ENCODE assay signal across 8 mouse cellular contexts in genomic region chr13:95616512-95616911, GRCm38 (mm10). TPM values are rescaled to one million over a fixed set of nuclear protein-coding genes. Genes with fewer than 3 reads are reported as not detected.
DNase-seq lines count a peak whose midpoint lies in the region; ATAC-seq and TF ChIP-seq lines count a peak whose summit lies in the region.

No protein-coding gene starts in this region.

- peak overlapping the region; percentile 65 for H3K4me3 ChIP-seq in heart, adult 2 months
- peak overlapping the region; percentile 81 for H3K4me3 ChIP-seq in embryonic facial prominence, embryonic 12.5 days
- H3K4me3 ChIP-seq in hindbrain, postnatal 0 days (ENCODE audit: low read length) = peak overlapping the region; percentile 72
- peak overlapping the region; percentile 67 for H3K4me3 ChIP-seq in midbrain, embryonic 15.5 days

- intact Hi-C loops in heart, adult 2 months (cut with DNase I) = no loop called here
- intact Hi-C loops in heart, postnatal 36 days (cut with DNase I) = no loop called here

- no peaks in the 10 kb centered on the region for H3K27me3 ChIP-seq in heart, adult 2 months (ENCODE audit: control insufficient read depth, insufficient read depth, low read length)
- H3K27me3 ChIP-seq in embryonic facial prominence, embryonic 12.5 days = no peaks in the 10 kb centered on the region
- H3K27me3 ChIP-seq in hindbrain, postnatal 0 days (ENCODE audit: insufficient read depth, low read length) = no peaks in the 10 kb centered on the region
- H3K27me3 ChIP-seq in midbrain, embryonic 15.5 days (replicated peaks) = no peaks in the 10 kb centered on the region

- H3K27ac ChIP-seq in heart, adult 2 months = peak overlapping the region; percentile 90
- peak overlapping the region; percentile 52; the same call in 1 of the 2 replicates for H3K27ac ChIP-seq in embryonic facial prominence, embryonic 12.5 days
- no peak overlapping the region for H3K27ac ChIP-seq in hindbrain, postnatal 0 days
- H3K27ac ChIP-seq in midbrain, embryonic 15.5 days = no peak overlapping the region

- no peak for TF ChIP-seq CTCF in heart, adult 2 months (IDR thresholded peaks at IDR 0.05)
- TF ChIP-seq CTCF in hindbrain, postnatal 0 days (IDR thresholded peaks at IDR 0.05; ENCODE audit: low read depth) = no peak

- DNase-seq in heart, adult 2 months = peak in 1 of 2 experiments; percentile 26
- DNase-seq in heart, postnatal 36 days = no peak
- no peak for DNase-seq in hindbrain, postnatal 0 days (ENCODE audit: low spot score)
- DNase-seq in gastrocnemius, postnatal 4 days (ENCODE audit: low spot score in 2 of 2) = no peak
- DNase-seq in T-cell, adult 2 months (ENCODE audit: low spot score) = no peak

- TF ChIP-seq EP300 in heart, adult 2 months (IDR thresholded peaks at IDR 0.05; ENCODE audit: insufficient read depth, low read depth, low read length) = no peak

- TF ChIP-seq POLR2A in heart, adult 2 months (IDR thresholded peaks at IDR 0.05; ENCODE audit: insufficient read depth, low read depth, low read length) = no peak

- peaks cover 9% of the 10 kb centered on the region for H3K4me1 ChIP-seq in heart, adult 2 months (ENCODE audit: control insufficient read depth, insufficient read depth, low read length)
- H3K4me1 ChIP-seq in embryonic facial prominence, embryonic 12.5 days = peaks cover 23% of the 10 kb centered on the region
- H3K4me1 ChIP-seq in hindbrain, postnatal 0 days (ENCODE audit: insufficient read depth, low read length) = 0 out of 2 replicates have a peak, but pooled peaks cover 3% of the 10 kb centered on the region
- peaks cover 24% of the 10 kb centered on the region for H3K4me1 ChIP-seq in midbrain, embryonic 15.5 days

- no peaks in the 10 kb centered on the region for H3K9me3 ChIP-seq in embryonic facial prominence, embryonic 12.5 days
- H3K9me3 ChIP-seq in hindbrain, postnatal 0 days (ENCODE audit: low read length) = no peaks in the 10 kb centered on the region
- H3K9me3 ChIP-seq in midbrain, embryonic 15.5 days = no peaks in the 10 kb centered on the region

- peak overlapping the region; percentile 28 for H3K9ac ChIP-seq in heart, adult 2 months (ENCODE audit: low read depth, low read length)
- peak overlapping the region; percentile 91; the same call in 1 of the 2 replicates for H3K9ac ChIP-seq in embryonic facial prominence, embryonic 12.5 days
- no peak overlapping the region; the same call in 1 of the 2 replicates for H3K9ac ChIP-seq in hindbrain, postnatal 0 days (replicated peaks; ENCODE audit: low read length)
- H3K9ac ChIP-seq in midbrain, embryonic 15.5 days = peak overlapping the region; percentile 66; the same call in 1 of the 2 replicates

- WGBS in heart, adult 2 months = 15% methylated on average over 11 of the region's 11 CpGs
- WGBS in embryonic facial prominence, embryonic 12.5 days = 60% methylated on average over 11 of the region's 11 CpGs
- WGBS in hindbrain, postnatal 0 days = 54% methylated on average over 11 of the region's 11 CpGs
- 51% methylated on average over 11 of the region's 11 CpGs for WGBS in midbrain, embryonic 15.5 days

- peaks cover 2% of the 10 kb centered on the region; the same call in 1 of the 2 replicates for H3K79me2 ChIP-seq in heart, adult 2 months (replicated peaks; ENCODE audit: control insufficient read depth, insufficient read depth, low read length)

- ATAC-seq in embryonic facial prominence, embryonic 12.5 days (ENCODE audit: insufficient number of reproducible peaks, insufficient read depth, low FRiP score, low TSS enrichment) = no peak
- no peak for ATAC-seq in hindbrain, postnatal 0 days
- no peak for ATAC-seq in midbrain, embryonic 15.5 days (replicated peaks)
- ATAC-seq in activated CD4-positive, CD25-positive, alpha-beta regulatory T cell, adult 4 months = no peak

- peak overlapping the region; percentile 70 for H3K4me2 ChIP-seq in embryonic facial prominence, embryonic 12.5 days (replicated peaks)
- H3K4me2 ChIP-seq in hindbrain, postnatal 0 days (ENCODE audit: low read depth, low read length) = peak overlapping the region; percentile 95
- H3K4me2 ChIP-seq in midbrain, embryonic 15.5 days = peak overlapping the region; percentile 78

- no peaks in the 10 kb centered on the region for H3K36me3 ChIP-seq in heart, adult 2 months (ENCODE audit: control insufficient read depth, insufficient read depth, low read length)
- peaks cover 15% of the 10 kb centered on the region for H3K36me3 ChIP-seq in embryonic facial prominence, embryonic 12.5 days
- no peaks in the 10 kb centered on the region for H3K36me3 ChIP-seq in hindbrain, postnatal 0 days (ENCODE audit: insufficient read depth, low read length)
- H3K36me3 ChIP-seq in midbrain, embryonic 15.5 days (replicated peaks) = 0 out of 2 replicates have a peak, but pooled peaks cover 5% of the 10 kb centered on the region

RNA-seq across cellular contexts. Expression of gene F2r, which starts 1.8 kb away (rescaled TPM):
- total RNA-seq in heart, adult 2 months (2021) = 10 to 100 TPM; 23.6 to 23.8 TPM
- 19.3 and 20.4 TPM in 2 replicates for polyA plus RNA-seq in heart, adult 2 months (2012; rRNA removed)
- 10 to 100 TPM; 20.0 to 25.3 TPM for total RNA-seq in heart, postnatal 36 days (2021)
- polyA plus RNA-seq in embryonic facial prominence, embryonic 12.5 days (2016; fragmentation: Nextera tagmentation; extraction: Ambion mirVana) = 104 and 108 TPM in 2 replicates
- 49.7 and 53.0 TPM in 2 replicates for total RNA-seq in hindbrain, postnatal 0 days (2014; rRNA removed)
- 34.6 and 36.9 TPM in 2 replicates for polyA plus RNA-seq in hindbrain, postnatal 0 days (2015; fragmentation: Nextera tagmentation; extraction: Ambion mirVana)
- 59.5 and 60.9 TPM in 2 replicates for polyA plus RNA-seq in midbrain, embryonic 15.5 days (2015; fragmentation: Nextera tagmentation; extraction: Ambion mirVana)
- total RNA-seq in gastrocnemius, postnatal 4 days (2021) = 10 to 100 TPM; 30.2 to 33.2 TPM
- polyA plus RNA-seq in activated CD4-positive, CD25-positive, alpha-beta regulatory T cell, adult 4 months (2017; shearing (Covaris generic)) = 10 to 100 TPM; 32.9 to 37.3 TPM

Comparison
In these comparisons a context has a peak if more than half of its experiments do, and no peak if none do; other contexts are left out.
1. H3K27ac ChIP-seq: peak in heart, adult 2 months (single experiment) and embryonic facial prominence, embryonic 12.5 days (single experiment); none in hindbrain, postnatal 0 days (single experiment) and midbrain, embryonic 15.5 days (single experiment).
2. Peak in every context shown above with its lines, with median percentiles within 50 percentile points of each other: H3K4me3 ChIP-seq and H3K4me2 ChIP-seq.